In the genomic region with DNA sequence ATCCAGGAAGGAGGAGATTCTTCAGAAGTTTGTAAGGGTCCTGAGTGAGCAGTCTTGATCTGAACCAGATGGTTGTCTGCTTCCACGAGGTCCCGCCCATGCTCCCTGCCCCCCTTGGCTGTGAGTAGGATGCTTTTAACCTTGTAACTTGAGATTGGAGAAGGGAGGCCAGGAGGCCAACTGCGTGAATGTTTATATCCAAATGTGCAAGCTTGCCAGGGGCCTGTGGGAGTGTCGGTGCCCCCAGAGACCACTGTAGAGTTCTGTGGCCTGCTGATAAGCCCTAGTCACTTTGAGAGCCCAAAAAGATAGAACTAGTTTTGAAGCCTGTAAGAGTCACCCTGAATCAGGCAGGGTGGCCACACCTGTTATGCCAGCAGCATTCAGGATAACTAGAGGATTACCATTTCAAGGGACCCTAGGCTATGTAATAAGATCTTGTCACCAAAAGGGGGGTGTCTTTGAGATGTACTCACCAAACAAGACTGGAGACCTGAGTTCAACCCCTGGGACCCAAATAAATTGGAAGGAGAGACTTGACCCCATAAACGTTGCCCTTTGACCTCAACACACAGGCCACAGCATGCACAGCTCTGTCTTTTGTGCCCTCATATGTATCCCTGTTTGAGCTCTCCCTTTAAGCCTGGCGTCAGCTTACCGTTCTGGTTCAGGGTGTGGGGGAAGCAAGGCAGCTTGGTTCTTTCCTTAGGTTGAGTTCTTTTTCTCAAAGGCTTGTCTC, we compare ENCODE assay signal across 8 mouse cellular contexts. TPM values are rescaled to one million over a fixed set of nuclear protein-coding genes. Genes with fewer than 3 reads are reported as not detected.
DNase-seq lines count a peak whose midpoint lies in the region; TF ChIP-seq lines count a peak whose summit lies in the region.

No protein-coding gene starts in this region.

- no peak for TF ChIP-seq CTCF in left cerebral cortex, adult 2 months (IDR thresholded peaks at IDR 0.05)
- no peak for TF ChIP-seq CTCF in heart, adult 2 months (IDR thresholded peaks at IDR 0.05)

- peaks cover 5% of the 10 kb centered on the region for H3K79me2 ChIP-seq in heart, adult 2 months (replicated peaks; ENCODE audit: control insufficient read depth, insufficient read depth, low read length)

- no peak overlapping the region; the same call in 1 of the 2 replicates for H3K27ac ChIP-seq in left cerebral cortex, adult 2 months
- H3K27ac ChIP-seq in heart, adult 2 months, result peak overlapping the region; percentile 88; the same call in 1 of the 2 replicates

- H3K27me3 ChIP-seq in heart, adult 2 months (ENCODE audit: control insufficient read depth, insufficient read depth, low read length), result no peaks in the 10 kb centered on the region

- intact Hi-C loops in left cerebral cortex, adult 2 months (cut with DNase I), result loop anchor here (5.0 kb wide), 1 partner anchor 46 kb away; no protein-coding TSS in a partner anchor
- intact Hi-C loops in heart, adult 2 months (cut with DNase I), result loop anchor here (2.0 kb wide), 2 partner anchors 13 to 43 kb away; no protein-coding TSS in a partner anchor

- peaks cover 6% of the 10 kb centered on the region for H3K4me1 ChIP-seq in heart, adult 2 months (ENCODE audit: control insufficient read depth, insufficient read depth, low read length)

- no peak for DNase-seq in left cerebral cortex, adult 2 months (ENCODE audit: extremely low spot score in 1 of 2, low spot score in 2 of 2)
- DNase-seq in left cerebral cortex, adult 18-20 months (ENCODE audit: low spot score in 2 of 2), result no peak
- peak; percentile 84 for DNase-seq in embryo, embryonic 10.5 days (ENCODE audit: low spot score)
- DNase-seq in heart, adult 2 months, result peak; percentile 54 to 63
- DNase-seq in kidney, adult 9 months, result peak; percentile 38
- DNase-seq in lung, postnatal 14 days, result peak; percentile 17
- DNase-seq in yolk sac, embryonic 10.5 days (ENCODE audit: low spot score), result peak; percentile 81
- no peak for DNase-seq in urinary bladder, postnatal 10 days (ENCODE audit: low spot score)

- peak overlapping the region; percentile 96 for H3K4me3 ChIP-seq in left cerebral cortex, adult 2 months
- H3K4me3 ChIP-seq in heart, adult 2 months, result no peak overlapping the region; the same call in 1 of the 2 replicates

- no peak for TF ChIP-seq EP300 in heart, adult 2 months (IDR thresholded peaks at IDR 0.05; ENCODE audit: insufficient read depth, low read depth, low read length)

- no peak for TF ChIP-seq POLR2A in heart, adult 2 months (IDR thresholded peaks at IDR 0.05; ENCODE audit: insufficient read depth, low read depth, low read length)

- H3K9ac ChIP-seq in heart, adult 2 months (ENCODE audit: low read depth, low read length), result no peak overlapping the region

- WGBS in heart, adult 2 months, result 47% methylated on average over 7 of the region's 7 CpGs

- no peaks in the 10 kb centered on the region for H3K36me3 ChIP-seq in heart, adult 2 months (ENCODE audit: control insufficient read depth, insufficient read depth, low read length)

RNA-seq across cellular contexts. Expression of a gene that starts 1.9 kb away (rescaled TPM):
- total RNA-seq in left cerebral cortex, adult 2 months (2021), result 10 to 100 TPM; 88.4 to 97.4 TPM
- total RNA-seq in left cerebral cortex, adult 18-20 months (2021), result 10 to 100 TPM; 94.4 to 96.8 TPM
- 10 to 100 TPM; 20.2 to 22.0 TPM for total RNA-seq in heart, adult 2 months (2021)
- 25.9 and 34.8 TPM in 2 replicates for polyA plus RNA-seq in heart, adult 2 months (2012; rRNA removed)

RNA-seq across cellular contexts. Expression of a gene that starts 19.4 kb away (rescaled TPM):
- total RNA-seq in left cerebral cortex, adult 2 months (2021), result 10 to 100 TPM; 20.7 to 21.0 TPM
- 10 to 100 TPM; 18.8 to 18.9 TPM for total RNA-seq in left cerebral cortex, adult 18-20 months (2021)
- total RNA-seq in heart, adult 2 months (2021), result 1 to 10 TPM; 4.5 to 4.6 TPM
- polyA plus RNA-seq in heart, adult 2 months (2012; rRNA removed), result 6.2 and 8.8 TPM in 2 replicates

Comparison
In these comparisons a context has a peak if more than half of its experiments do, and no peak if none do; other contexts are left out.
1. DNase-seq: peak in embryo, embryonic 10.5 days (single experiment), heart, adult 2 months (2 of 2), kidney, adult 9 months (single experiment), lung, postnatal 14 days (single experiment) and yolk sac, embryonic 10.5 days (single experiment); none in left cerebral cortex, adult 2 months (0 of 2), left cerebral cortex, adult 18-20 months (0 of 2) and urinary bladder, postnatal 10 days (single experiment).